Mouse (Mus musculus): ENCODE data around the gene Ston2. TPM values are rescaled to one million over a fixed set of nuclear protein-coding genes. Genes with fewer than 3 reads are reported as not detected.

Gene Ston2
- polyA plus RNA-seq, 1 experiment, result 77.2 TPM

DNA sequence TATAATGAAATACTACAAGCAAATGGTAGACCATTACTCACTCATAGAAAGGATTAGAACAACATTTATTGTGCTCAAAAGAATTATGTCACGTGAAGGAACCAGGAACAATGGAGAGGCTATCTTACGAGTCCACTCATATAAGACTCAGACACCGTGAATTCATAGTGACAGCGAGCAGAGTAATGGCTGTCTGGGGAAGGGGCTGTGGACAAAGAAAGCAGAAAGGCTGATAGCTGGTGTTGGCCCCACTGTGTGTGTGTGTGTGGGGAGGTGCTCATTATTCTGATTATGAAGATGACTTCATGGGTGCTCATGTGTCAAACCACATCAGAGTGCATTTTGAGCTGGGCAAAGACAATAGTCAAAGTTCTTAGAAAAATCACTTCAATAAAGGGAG is 92.4 kb downstream of the Ston2 start:
- H3K9me3 ChIP-seq, result no peaks in the 10 kb centered on the region
- H3K4me3 ChIP-seq (replicated peaks), result no peak overlapping the region
- peaks cover 95% of the 10 kb centered on the region for H3K36me3 ChIP-seq (replicated peaks; ENCODE audit: low read length)
- H3K27me3 ChIP-seq (replicated peaks), result no peaks in the 10 kb centered on the region
- TF ChIP-seq GATA1 (IDR thresholded peaks at IDR 0.05; ENCODE audit: borderline replicate concordance, low read length) (no peak), FLI1 (IDR thresholded peaks at IDR 0.05; ENCODE audit: low read length) (no peak)
- H3K4me1 ChIP-seq, result peaks cover 22% of the 10 kb centered on the region

DNA sequence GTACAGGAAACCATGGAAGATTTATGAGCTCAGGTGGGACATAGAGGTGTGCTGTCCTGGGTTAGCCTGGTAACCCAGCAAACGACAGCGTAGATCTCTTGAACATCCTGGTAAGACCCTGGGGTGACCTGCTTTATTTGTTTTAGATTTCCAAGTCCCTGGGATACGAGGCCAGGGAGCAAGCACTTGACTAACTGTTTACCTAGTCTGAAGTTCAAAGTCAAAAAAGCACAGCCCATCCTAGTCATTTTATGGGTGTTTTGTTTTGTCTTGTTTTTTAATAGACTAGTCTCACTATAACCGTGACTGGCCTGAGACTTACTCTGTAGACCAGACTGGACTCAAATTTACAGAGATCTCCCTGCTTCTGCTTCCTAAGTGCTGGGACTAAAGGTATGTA is 93.4 kb downstream of the Ston2 start:
- TF ChIP-seq FLI1 (IDR thresholded peaks at IDR 0.05; ENCODE audit: low read length) (no peak), GATA1 (IDR thresholded peaks at IDR 0.05; ENCODE audit: borderline replicate concordance, low read length) (no peak)
- Histone ChIP-seq H3K4me1 (peaks cover 22% of the 10 kb centered on the region), H3K27me3 (replicated peaks) (no peaks in the 10 kb centered on the region), H3K36me3 (replicated peaks; ENCODE audit: low read length) (peaks cover 95% of the 10 kb centered on the region), H3K4me3 (replicated peaks) (no peak overlapping the region), H3K9me3 (no peaks in the 10 kb centered on the region)

DNA sequence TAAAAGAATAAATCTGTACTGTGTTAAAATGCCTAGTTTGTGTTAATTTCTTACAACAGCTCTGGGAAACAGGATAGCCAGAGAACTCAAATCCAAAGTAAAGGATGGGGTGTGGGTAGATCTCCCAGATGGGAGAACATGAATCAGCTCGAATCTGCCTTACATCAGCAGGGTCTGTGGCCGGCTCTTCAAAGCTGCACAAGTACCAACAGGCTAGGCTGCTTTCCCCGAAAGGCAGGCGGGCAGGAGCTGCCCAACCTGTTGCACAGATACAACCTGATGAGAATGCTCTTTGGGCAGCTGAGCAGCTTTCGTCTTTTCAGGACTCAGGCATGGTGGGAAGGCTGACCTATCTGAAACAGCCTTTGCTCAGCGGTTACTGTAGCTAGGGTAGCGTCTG is 94.6 kb downstream of the Ston2 start:
- H3K36me3 ChIP-seq (replicated peaks; ENCODE audit: low read length), result peaks cover 91% of the 10 kb centered on the region
- TF ChIP-seq FLI1 (IDR thresholded peaks at IDR 0.05; ENCODE audit: low read length) (no peak), GATA1 (IDR thresholded peaks at IDR 0.05; ENCODE audit: borderline replicate concordance, low read length) (no peak)
- H3K4me3 ChIP-seq (replicated peaks), result no peak overlapping the region
- H3K27me3 ChIP-seq (replicated peaks), result no peaks in the 10 kb centered on the region
- H3K4me1 ChIP-seq, result peaks cover 20% of the 10 kb centered on the region
- no peaks in the 10 kb centered on the region for H3K9me3 ChIP-seq

DNA sequence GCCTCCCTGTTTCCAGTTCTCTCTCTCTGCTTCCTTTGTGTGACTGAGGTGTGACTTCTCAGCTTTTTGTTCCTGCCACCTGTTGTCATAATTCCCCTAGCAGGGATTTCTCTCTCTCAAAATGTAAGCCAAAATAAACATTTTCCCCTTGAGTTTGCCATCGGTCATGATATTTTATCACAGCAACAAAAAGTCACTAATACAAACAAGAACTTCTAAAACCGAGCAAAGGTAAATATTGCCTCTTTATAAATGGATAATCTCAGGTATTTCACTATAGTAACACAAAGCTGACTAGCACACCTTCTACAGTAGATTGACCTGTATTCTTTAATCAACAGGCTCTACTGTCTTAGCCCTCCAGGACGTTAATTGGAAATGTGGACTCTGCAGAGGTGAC is 95.2 kb downstream of the Ston2 start:
- Histone ChIP-seq H3K36me3 (replicated peaks; ENCODE audit: low read length) (peaks cover 90% of the 10 kb centered on the region), H3K4me1 (peaks cover 15% of the 10 kb centered on the region), H3K27me3 (replicated peaks) (no peaks in the 10 kb centered on the region), H3K9me3 (no peaks in the 10 kb centered on the region), H3K4me3 (replicated peaks) (no peak overlapping the region)
- no peak for TF ChIP-seq FLI1 (IDR thresholded peaks at IDR 0.05; ENCODE audit: low read length)

DNA sequence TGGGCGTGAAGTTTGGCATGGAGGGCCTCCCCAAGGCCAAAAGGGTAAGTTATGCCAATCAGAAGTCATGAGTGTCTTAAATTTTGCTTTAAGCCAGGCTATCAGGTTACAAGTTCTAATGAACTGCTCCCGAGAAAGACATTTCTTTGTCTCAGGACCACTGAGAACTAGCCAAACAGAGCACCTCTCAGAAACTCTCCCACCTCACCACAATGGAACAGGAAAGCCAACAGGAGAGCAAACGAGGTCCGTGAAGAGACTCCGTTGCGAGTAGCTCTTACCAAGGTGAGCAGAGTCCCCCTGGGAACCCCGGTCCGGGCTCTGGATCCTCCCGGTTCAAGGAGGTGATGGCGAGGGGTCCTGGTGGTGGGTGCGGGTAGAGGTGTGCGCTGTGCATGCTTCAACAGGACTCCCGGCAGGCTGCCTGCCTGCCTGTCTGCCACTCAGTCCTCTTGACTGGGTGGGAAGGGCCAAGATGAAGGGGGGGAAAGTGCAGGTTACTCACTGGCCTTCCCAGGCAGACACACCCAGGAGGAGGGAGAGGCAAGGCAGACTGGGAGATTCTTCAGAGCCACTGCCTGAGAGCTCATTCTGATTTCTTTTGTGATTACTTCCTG is 102.4 kb downstream of the Ston2 start:
- no peaks in the 10 kb centered on the region for H3K27me3 ChIP-seq (replicated peaks)
- TF ChIP-seq GATA1 (IDR thresholded peaks at IDR 0.05; ENCODE audit: borderline replicate concordance, low read length) (no peak), FLI1 (IDR thresholded peaks at IDR 0.05; ENCODE audit: low read length) (no peak)
- peaks cover 91% of the 10 kb centered on the region for H3K36me3 ChIP-seq (replicated peaks; ENCODE audit: low read length)
- H3K9me3 ChIP-seq, result no peaks in the 10 kb centered on the region
- H3K4me1 ChIP-seq, result peaks cover 49% of the 10 kb centered on the region
- H3K4me3 ChIP-seq (replicated peaks), result no peak overlapping the region

DNA sequence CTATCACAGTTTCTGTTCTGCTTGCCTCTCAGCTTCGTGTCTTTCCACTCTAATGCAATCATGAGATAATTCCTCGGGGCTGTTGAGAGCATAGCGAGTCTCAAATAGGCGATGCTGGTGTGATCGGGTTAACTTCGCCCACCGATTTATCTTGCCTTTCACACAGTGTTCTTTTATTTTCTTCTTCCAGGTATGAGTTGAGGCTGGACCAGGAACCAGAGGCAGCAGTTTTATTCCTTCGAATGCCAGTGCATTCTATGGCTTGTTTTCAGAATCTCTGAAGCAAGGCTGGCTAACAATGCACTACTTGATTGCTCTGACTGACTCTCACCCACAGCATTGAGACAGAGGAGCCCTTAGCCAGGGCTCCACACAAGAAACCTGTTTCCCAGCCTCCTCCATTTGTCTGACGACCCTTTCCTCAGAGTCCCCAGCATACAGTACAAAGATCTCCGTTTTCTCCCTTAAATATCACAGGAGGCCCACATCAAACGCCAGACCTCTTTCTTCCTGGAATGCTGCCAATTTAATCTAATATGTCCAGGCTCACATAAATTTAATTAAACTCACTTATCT is 103.3 kb downstream of the Ston2 start:
- peaks cover 91% of the 10 kb centered on the region for H3K36me3 ChIP-seq (replicated peaks; ENCODE audit: low read length)
- no peak for TF ChIP-seq FLI1 (IDR thresholded peaks at IDR 0.05; ENCODE audit: low read length)
- no peak for TF ChIP-seq GATA1 (IDR thresholded peaks at IDR 0.05; ENCODE audit: borderline replicate concordance, low read length)
- no peaks in the 10 kb centered on the region for H3K9me3 ChIP-seq
- peaks cover 53% of the 10 kb centered on the region for H3K4me1 ChIP-seq
- no peaks in the 10 kb centered on the region for H3K27me3 ChIP-seq (replicated peaks)
- H3K4me3 ChIP-seq (replicated peaks), result peak overlapping the region; percentile 54

DNA sequence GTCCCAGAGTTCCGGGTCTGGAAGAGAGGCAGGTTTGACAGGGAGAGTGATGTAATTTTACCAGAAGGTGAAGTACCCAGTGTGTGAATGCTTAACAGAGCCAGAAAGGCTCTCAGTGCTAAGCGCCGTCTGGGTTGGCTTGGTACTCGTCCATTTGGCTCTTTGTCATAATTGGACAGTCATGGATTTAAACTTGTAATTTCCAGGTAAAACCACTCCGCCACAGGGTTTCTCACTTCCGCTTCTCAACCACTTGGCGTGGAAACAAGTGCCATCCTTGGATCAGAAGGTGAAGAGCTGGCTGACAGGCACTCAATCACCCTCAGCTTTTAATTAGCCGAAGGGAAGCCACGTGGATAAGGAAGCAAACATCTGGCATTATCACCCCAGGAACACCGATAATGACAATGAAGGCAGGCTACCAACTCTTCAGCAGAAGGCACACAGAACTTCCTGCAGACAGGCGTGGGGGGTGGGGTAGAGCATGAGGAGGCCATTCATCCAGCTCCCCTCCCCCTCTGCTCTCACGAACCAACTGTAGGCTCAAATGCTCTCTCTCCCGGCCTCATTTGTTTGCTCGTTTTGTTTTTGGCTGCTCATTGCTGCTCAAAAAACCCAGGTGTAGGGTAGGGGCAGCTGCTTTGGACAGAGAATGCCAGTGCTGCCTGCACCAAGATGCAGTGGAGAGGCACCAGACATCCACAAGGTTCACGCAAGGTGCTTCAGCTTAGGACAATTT is 103.9 kb downstream of the Ston2 start:
- TF ChIP-seq GATA1 (IDR thresholded peaks at IDR 0.05; ENCODE audit: borderline replicate concordance, low read length), result no peak
- no peak for TF ChIP-seq FLI1 (IDR thresholded peaks at IDR 0.05; ENCODE audit: low read length)
- peaks cover 58% of the 10 kb centered on the region for H3K4me1 ChIP-seq
- H3K36me3 ChIP-seq (replicated peaks; ENCODE audit: low read length), result peaks cover 97% of the 10 kb centered on the region
- H3K9me3 ChIP-seq, result peaks cover 3% of the 10 kb centered on the region; the same call in 1 of the 2 replicates
- peak overlapping the region; percentile 76 for H3K4me3 ChIP-seq (replicated peaks)
- H3K27me3 ChIP-seq (replicated peaks), result no peaks in the 10 kb centered on the region

DNA sequence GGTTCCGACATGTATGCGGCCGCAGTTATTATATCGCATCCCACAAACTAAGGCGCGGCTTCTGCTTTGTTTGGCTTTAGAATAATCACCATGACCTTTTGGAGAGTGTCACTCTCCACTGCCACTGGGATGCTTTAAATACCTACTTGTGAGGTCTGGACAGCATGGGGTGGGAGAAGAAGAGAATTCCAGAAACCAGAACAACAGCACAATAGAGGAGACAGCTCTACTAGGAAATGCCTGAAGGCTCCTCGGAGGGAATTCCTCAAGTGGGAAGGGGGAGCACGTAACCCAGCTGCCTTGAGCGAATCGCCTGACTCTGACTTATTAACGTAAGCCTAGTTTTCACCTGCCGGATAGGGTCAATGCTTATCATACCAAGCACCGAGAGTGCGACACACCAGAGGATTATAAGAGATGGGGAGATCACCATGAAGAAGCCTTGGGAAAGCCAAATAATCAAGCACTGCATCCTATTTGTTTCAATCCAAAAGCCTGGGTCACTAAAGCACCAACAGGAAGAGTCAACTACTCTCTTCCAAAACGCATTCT is 104.6 kb downstream of the Ston2 start:
- H3K9me3 ChIP-seq, result peaks cover 4% of the 10 kb centered on the region; the same call in 1 of the 2 replicates
- H3K4me3 ChIP-seq (replicated peaks), result no peak overlapping the region
- TF ChIP-seq FLI1 (IDR thresholded peaks at IDR 0.05; ENCODE audit: low read length) (no peak), GATA1 (IDR thresholded peaks at IDR 0.05; ENCODE audit: borderline replicate concordance, low read length) (no peak)
- peaks cover 55% of the 10 kb centered on the region for H3K4me1 ChIP-seq
- peaks cover 97% of the 10 kb centered on the region for H3K36me3 ChIP-seq (replicated peaks; ENCODE audit: low read length)
- no peaks in the 10 kb centered on the region for H3K27me3 ChIP-seq (replicated peaks)

DNA sequence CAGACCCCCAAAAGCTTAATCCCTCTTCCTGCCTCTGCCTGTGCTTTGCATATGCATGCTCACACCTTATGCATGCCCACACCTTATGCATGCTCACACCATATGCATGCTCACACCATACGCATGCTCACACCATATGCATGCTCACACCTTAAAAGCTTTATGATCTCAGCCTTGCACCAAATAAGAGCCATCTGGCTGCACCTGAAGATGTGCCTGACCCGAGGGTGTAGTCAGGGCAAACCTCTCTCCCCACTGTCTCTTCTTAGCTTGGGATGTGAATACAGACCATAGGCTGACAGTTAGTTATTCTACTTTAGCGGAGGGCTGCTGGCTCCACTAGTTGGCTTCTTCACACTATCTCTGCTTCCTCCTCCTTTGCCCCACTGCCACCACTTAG is 105.1 kb downstream of the Ston2 start:
- peaks cover 55% of the 10 kb centered on the region for H3K4me1 ChIP-seq
- peak overlapping the region; percentile 19 for H3K4me3 ChIP-seq (replicated peaks)
- H3K9me3 ChIP-seq, result peaks cover 4% of the 10 kb centered on the region; the same call in 1 of the 2 replicates
- TF ChIP-seq FLI1 (IDR thresholded peaks at IDR 0.05; ENCODE audit: low read length) (no peak), GATA1 (IDR thresholded peaks at IDR 0.05; ENCODE audit: borderline replicate concordance, low read length) (no peak)
- no peaks in the 10 kb centered on the region for H3K27me3 ChIP-seq (replicated peaks)
- peaks cover 98% of the 10 kb centered on the region for H3K36me3 ChIP-seq (replicated peaks; ENCODE audit: low read length)
